Mouse (Mus musculus) frontal cortex, postnatal 36 days (tissue): ENCODE results near the gene Gm438.
"Not testable (repeated sequence)": the region's sequence is repeated elsewhere in the genome, so short reads cannot be mapped to it uniquely, and the experiment has no call there.

Experiments
- DNase-seq, 2 experiments: peaks; one replicate each; pipeline ENCODE4 v3.0.0; 2022; ENCODE audit warnings: low spot score in 2 of 2

The Gm438 gene

GRCm38 (mm10) chr4:144786483-144786882 is at the start of gene Gm438:
Gene Gm438, minus strand, starts transcription at chr4:144786583.
- DNase-seq = no peak

- no peak for DNase-seq
These were observed 38.3 kb upstream of the Gm438 start for GRCm38 (mm10) chr4:144824706-144825105.

DNA sequence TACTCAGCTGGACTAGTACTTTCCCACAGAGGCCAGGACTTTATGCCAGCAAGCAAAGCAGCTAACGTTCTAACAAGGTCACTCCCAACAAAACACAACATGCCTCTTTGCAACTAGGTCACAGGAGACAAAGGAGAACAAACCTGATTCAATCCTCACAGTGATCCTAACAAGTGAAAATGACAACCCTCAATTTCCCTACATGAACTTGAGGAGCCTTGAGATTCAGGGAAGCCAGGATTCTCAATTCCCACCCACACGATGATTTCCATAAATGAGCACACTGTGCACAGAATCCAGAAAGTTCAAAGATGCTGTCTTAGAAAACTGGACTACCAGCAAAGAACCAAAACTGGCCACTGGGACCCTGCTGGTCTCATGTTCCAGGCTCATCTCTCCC is 37.6 kb upstream of the Gm438 start:
- no peak for DNase-seq

GRCm38 (mm10) chr4:144807135-144807534 is 20.8 kb upstream of the Gm438 start:
- DNase-seq = not testable (repeated sequence)

- DNase-seq = no peak
These were observed 17.2 kb upstream of the Gm438 start for GRCm38 (mm10) chr4:144803633-144804032.

GRCm38 (mm10) chr4:144790141-144790540 is 3.8 kb upstream of the Gm438 start:
- no peak for DNase-seq

- no peak for DNase-seq
These were observed 3.7 kb downstream of the Gm438 start for GRCm38 (mm10) chr4:144782476-144783197.

GRCm38 (mm10) chr4:144765722-144766121 is 20.7 kb downstream of the Gm438 start:
- DNase-seq = peak; percentile 10 to 74

DNA sequence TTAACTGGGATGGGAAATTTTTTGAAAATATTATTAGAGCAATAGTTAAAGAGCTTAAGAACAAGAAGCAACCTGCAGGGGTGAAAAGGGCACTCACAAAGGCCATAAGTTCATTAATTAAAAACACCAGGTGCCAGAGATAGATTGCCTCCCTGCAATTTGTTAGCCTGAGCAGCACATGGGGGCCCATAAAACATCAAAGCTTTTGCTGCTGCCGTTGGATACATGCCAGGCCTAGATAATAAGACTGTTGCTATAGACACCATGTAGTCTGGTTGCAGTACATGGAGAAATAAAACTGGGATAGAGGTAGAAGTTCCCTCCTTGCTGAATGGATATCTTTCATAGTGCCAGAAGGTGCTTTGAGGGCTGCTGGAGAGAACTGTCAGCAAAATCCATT is 37.2 kb downstream of the Gm438 start:
- DNase-seq = no peak
